Mouse (Mus musculus) neural tube, embryonic 13.5 days (tissue): ENCODE measurements around the gene Lsm10. TPM values are rescaled to one million over a fixed set of nuclear protein-coding genes. Genes with fewer than 3 reads are reported as not detected.

Experiments
- ATAC-seq: fragments of 200-750 bp; cut with Nextera tagmentation; 2 replicates; pipeline ENCODE4 v1.8.0; 2017; ENCODE audit warnings: low read depth, mild to moderate bottlenecking, moderate TSS enrichment, moderate library complexity
- H3K27ac ChIP-seq: fragments of 300-500 bp; sonication (generic); replicated peaks from 2 replicates; pipeline ENCODE4 v1.5.1; 2015; ENCODE audit warnings: moderate library complexity, mild to moderate bottlenecking, inconsistent platforms
- H3K27me3 ChIP-seq: fragments of 300-500 bp; sonication (generic); 2 replicates; pipeline ENCODE4 v1.6.1; 2015; ENCODE audit warnings: mild to moderate bottlenecking, inconsistent platforms
- H3K36me3 ChIP-seq: fragments of 300-500 bp; sonication (generic); 2 replicates; pipeline ENCODE4 v1.6.1; 2015; ENCODE audit warnings: mild to moderate bottlenecking, inconsistent platforms
- H3K4me1 ChIP-seq: fragments of 300-500 bp; sonication (generic); replicated peaks from 2 replicates; pipeline ENCODE4 v1.6.1; 2015; ENCODE audit warnings: inconsistent platforms
- H3K4me2 ChIP-seq: fragments of 300-500 bp; sonication (generic); 2 replicates; pipeline ENCODE4 v1.6.1; 2015; ENCODE audit warnings: inconsistent platforms, mild to moderate bottlenecking, moderate library complexity
- H3K4me3 ChIP-seq: fragments of 300-500 bp; sonication (generic); 2 replicates; pipeline ENCODE4 v1.5.1; 2015; ENCODE audit warnings: mild to moderate bottlenecking, inconsistent platforms
- H3K9ac ChIP-seq: fragments of 300-500 bp; sonication (generic); 2 replicates; pipeline ENCODE4 v1.6.1; 2015; ENCODE audit warnings: moderate library complexity, mild to moderate bottlenecking, inconsistent platforms
- H3K9me3 ChIP-seq: fragments of 300-500 bp; sonication (generic); 2 replicates; pipeline ENCODE4 v1.6.1; 2016; ENCODE audit warnings: inconsistent platforms
- whole genome bisulfite sequencing: fragments of 180-500 bp; shearing (Covaris S2); methylation state at CpG from one replicate; pipeline ENCODE4 v1.1.7; 2015; 5-methylcytosine and 5-hydroxymethylcytosine counted together
- polyA plus RNA-seq: library from polyadenylated mRNA; unstranded; fragments of >200 nt; fragmentation: Nextera tagmentation; extraction: Ambion mirVana; gene quantifications from 2 replicates; pipeline ENCODE4 v1.2.1, GENCODE M21; 2015

Lsm10 gene
- polyA plus RNA-seq, 1 experiment from 2014 or later: 47.7 TPM

GRCm38 (mm10) chr4:126132636-126133264, 36.3 kb downstream of the Lsm10 start:
- Histone ChIP-seq H3K4me1 (peaks cover 41% of the 10 kb centered on the region), H3K27me3 (no peaks in the 10 kb centered on the region), H3K36me3 (peaks cover 85% of the 10 kb centered on the region), H3K9ac (no peak overlapping the region), H3K27ac (peak overlapping the region; percentile 69), H3K4me3 (no peak overlapping the region), H3K4me2 (no peak overlapping the region), H3K9me3 (no peaks in the 10 kb centered on the region)
- ATAC-seq: no peak
- WGBS: 73% methylated on average over 6 of the region's 6 CpGs

- Histone ChIP-seq H3K27me3 (no peaks in the 10 kb centered on the region), H3K27ac (no peak overlapping the region), H3K4me3 (no peak overlapping the region), H3K36me3 (peaks cover 85% of the 10 kb centered on the region), H3K9ac (no peak overlapping the region), H3K4me2 (no peak overlapping the region), H3K9me3 (no peaks in the 10 kb centered on the region), H3K4me1 (peaks cover 41% of the 10 kb centered on the region)
- no peak for ATAC-seq
- 88% methylated on average over 4 of the region's 4 CpGs for WGBS
Observed at GRCm38 (mm10) chr4:126134236-126134635, 37.8 kb downstream of the Lsm10 start.

- Histone ChIP-seq H3K27me3 (no peaks in the 10 kb centered on the region), H3K4me1 (peaks cover 41% of the 10 kb centered on the region), H3K4me2 (no peak overlapping the region), H3K36me3 (peaks cover 85% of the 10 kb centered on the region), H3K9ac (no peak overlapping the region), H3K4me3 (no peak overlapping the region), H3K9me3 (no peaks in the 10 kb centered on the region), H3K27ac (no peak overlapping the region)
- WGBS: 88% methylated on average over 4 of the region's 4 CpGs
- ATAC-seq: no peak
Observed at GRCm38 (mm10) chr4:126134639-126135038, 38.2 kb downstream of the Lsm10 start.

- no peak for ATAC-seq
- Histone ChIP-seq H3K36me3 (peaks cover 75% of the 10 kb centered on the region), H3K27me3 (no peaks in the 10 kb centered on the region), H3K9ac (no peak overlapping the region), H3K4me1 (peaks cover 12% of the 10 kb centered on the region), H3K27ac (no peak overlapping the region), H3K4me2 (no peak overlapping the region), H3K4me3 (no peak overlapping the region), H3K9me3 (no peaks in the 10 kb centered on the region)
- WGBS: 72% methylated on average over 4 of the region's 4 CpGs
Observed at GRCm38 (mm10) chr4:126137773-126138172, 41.4 kb downstream of the Lsm10 start.

- peaks cover 48% of the 10 kb centered on the region for H3K36me3 ChIP-seq
- H3K4me2 ChIP-seq: no peak overlapping the region
Observed at GRCm38 (mm10) chr4:126141021-126141420, 44.6 kb downstream of the Lsm10 start.

GRCm38 (mm10) chr4:126145396-126145795, 49.0 kb downstream of the Lsm10 start:
- ATAC-seq: no peak
- 61% methylated on average over 4 of the region's 4 CpGs for WGBS
- Histone ChIP-seq H3K27ac (no peak overlapping the region), H3K4me2 (no peak overlapping the region), H3K9me3 (no peaks in the 10 kb centered on the region), H3K36me3 (peaks cover 5% of the 10 kb centered on the region), H3K4me3 (no peak overlapping the region), H3K4me1 (peaks cover 24% of the 10 kb centered on the region), H3K9ac (no peak overlapping the region), H3K27me3 (peaks cover 41% of the 10 kb centered on the region)

More at GRCm38 (mm10) chr4:126141021-126141420, 44.6 kb downstream of the Lsm10 start:
- no peak overlapping the region for H3K27ac ChIP-seq
- no peaks in the 10 kb centered on the region for H3K4me1 ChIP-seq
- WGBS: 80% methylated on average over 5 of the region's 5 CpGs
- H3K9ac ChIP-seq: no peak overlapping the region
- no peak overlapping the region for H3K4me3 ChIP-seq
- no peaks in the 10 kb centered on the region for H3K27me3 ChIP-seq
- no peaks in the 10 kb centered on the region for H3K9me3 ChIP-seq
- no peak for ATAC-seq

- Histone ChIP-seq H3K4me3 (no peak overlapping the region), H3K27ac (no peak overlapping the region)
- no peak for ATAC-seq
Observed at GRCm38 (mm10) chr4:126146974-126147532, 50.6 kb downstream of the Lsm10 start.

GRCm38 (mm10) chr4:126147533-126148160, 51.2 kb downstream of the Lsm10 start, which contains the start of gene Eva1b:
TSS of gene Eva1b (plus strand) at chr4:126147744.
- 0 out of 2 replicates have a peak, but pooled peaks have one; percentile 36 for ATAC-seq
- Histone ChIP-seq H3K9ac (peak within 1 kb of the TSS; percentile 68), H3K4me2 (peak within 1 kb of the TSS; percentile 65), H3K4me1 (peaks cover 27% of the 10 kb centered on the region), H3K27ac (peak within 1 kb of the TSS; percentile 68), H3K4me3 (peak within 1 kb of the TSS; percentile 46), H3K36me3 (no peaks in the 10 kb centered on the region), H3K27me3 (peaks cover 44% of the 10 kb centered on the region), H3K9me3 (no peaks in the 10 kb centered on the region)
- 2% methylated on average over 23 of the region's 24 CpGs for WGBS

More at GRCm38 (mm10) chr4:126146974-126147532, 50.6 kb downstream of the Lsm10 start:
- Histone ChIP-seq H3K4me1 (peaks cover 27% of the 10 kb centered on the region), H3K36me3 (no peaks in the 10 kb centered on the region), H3K4me2 (peak overlapping the region; percentile 65), H3K9me3 (no peaks in the 10 kb centered on the region), H3K9ac (0 out of 2 replicates have a peak overlapping the region, but pooled peaks have one; percentile 34), H3K27me3 (peaks cover 44% of the 10 kb centered on the region)
- WGBS: 38% methylated on average over 9 of the region's 9 CpGs

Other genes with a start within 250 kb of the Lsm10 start
- 0.50 and 1.3 TPM in 2 replicates for gene Csf3r, start 72.1 kb upstream of the Lsm10 start, polyA plus RNA-seq
- gene Mrps15, start 49.7 kb upstream of the Lsm10 start, polyA plus RNA-seq: 134 and 140 TPM in 2 replicates
- gene Oscp1, start 38.1 kb upstream of the Lsm10 start, polyA plus RNA-seq: 30.1 and 30.2 TPM in 2 replicates
- gene Stk40, start 7.3 kb downstream of the Lsm10 start, polyA plus RNA-seq: 33.9 and 37.7 TPM in 2 replicates
- 15.3 and 19.8 TPM in 2 replicates for gene Eva1b, start 51.1 kb downstream of the Lsm10 start, polyA plus RNA-seq
- gene Sh3d21, start 66.9 kb downstream of the Lsm10 start, polyA plus RNA-seq: 0.89 and 2.0 TPM in 2 replicates
- gene Thrap3, start 106.1 kb downstream of the Lsm10 start, polyA plus RNA-seq: 143 and 165 TPM in 2 replicates
- gene Map7d1, start 159.7 kb downstream of the Lsm10 start, polyA plus RNA-seq: 90.3 and 94.4 TPM in 2 replicates
- 147 and 160 TPM in 2 replicates for gene Trappc3, start 165.7 kb downstream of the Lsm10 start, polyA plus RNA-seq
- 7.4 and 9.5 TPM in 2 replicates for gene Col8a2, start 190.2 kb downstream of the Lsm10 start, polyA plus RNA-seq
- 69.5 and 69.6 TPM in 2 replicates for gene Adprhl2, start 225.1 kb downstream of the Lsm10 start, polyA plus RNA-seq
- gene Tekt2, start 229.1 kb downstream of the Lsm10 start, polyA plus RNA-seq: 6.6 and 6.7 TPM in 2 replicates